Mouse (Mus musculus) heart, adult 9 months (tissue): ENCODE data around the gene Nrcam.
"Not testable (repeated sequence)": the region's sequence is repeated elsewhere in the genome, so short reads cannot be mapped to it uniquely, and the experiment has no call there.

ENCODE experiments used
- DNase-seq, 2 experiments: peaks; one replicate each; pipeline ENCODE4 v3.0.0; 2022; ENCODE audit warnings: low spot score in 2 of 2

Nrcam gene

GRCm38 (mm10) chr12:44328381-44329315 lies at the start of gene Nrcam:
Nrcam (plus strand) TSS chr12:44328885.
- peak in 1 of 2 experiments; percentile 3 for DNase-seq

GRCm38 (mm10) chr12:44280147-44280546 lies 48.5 kb upstream of the Nrcam start:
- not testable (repeated sequence) for DNase-seq

GRCm38 (mm10) chr12:44281534-44281933 lies 47.2 kb upstream of the Nrcam start:
- no peak for DNase-seq

- peak in 1 of 2 experiments; percentile 25 for DNase-seq
These were observed 45.3 kb upstream of the Nrcam start for GRCm38 (mm10) chr12:44283378-44283777.

- no peak for DNase-seq
These were observed 41.7 kb upstream of the Nrcam start for GRCm38 (mm10) chr12:44286992-44287391.

- DNase-seq: peak; percentile 29 to 37
These were observed 36.4 kb upstream of the Nrcam start for GRCm38 (mm10) chr12:44292281-44292680.

GRCm38 (mm10) chr12:44300793-44301192 lies 27.9 kb upstream of the Nrcam start:
- DNase-seq: no peak

GRCm38 (mm10) chr12:44304012-44304411 lies 24.7 kb upstream of the Nrcam start:
- DNase-seq: no peak

GRCm38 (mm10) chr12:44304869-44305268 lies 23.8 kb upstream of the Nrcam start:
- DNase-seq: no peak

- DNase-seq: no peak
These were observed 20.5 kb upstream of the Nrcam start for GRCm38 (mm10) chr12:44308221-44308620.

GRCm38 (mm10) chr12:44315212-44315611 lies 13.5 kb upstream of the Nrcam start:
- no peak for DNase-seq

- DNase-seq: no peak
These were observed 3.6 kb upstream of the Nrcam start for GRCm38 (mm10) chr12:44325091-44325490.

- no peak for DNase-seq
These were observed 1.2 kb upstream of the Nrcam start for GRCm38 (mm10) chr12:44327452-44327851.

GRCm38 (mm10) chr12:44329316-44330215 lies 881 bp downstream of the Nrcam start:
- DNase-seq: no peak

GRCm38 (mm10) chr12:44330216-44330719 lies 1.6 kb downstream of the Nrcam start:
- DNase-seq: no peak

- DNase-seq: no peak
These were observed 8.5 kb downstream of the Nrcam start for GRCm38 (mm10) chr12:44337136-44337640.

GRCm38 (mm10) chr12:44338195-44338622 lies 9.5 kb downstream of the Nrcam start:
- no peak for DNase-seq

- no peak for DNase-seq
These were observed 15.4 kb downstream of the Nrcam start for GRCm38 (mm10) chr12:44344075-44344474.

- no peak for DNase-seq
These were observed 16.6 kb downstream of the Nrcam start for GRCm38 (mm10) chr12:44345251-44345650.

GRCm38 (mm10) chr12:44346143-44346542 lies 17.5 kb downstream of the Nrcam start:
- DNase-seq: no peak

GRCm38 (mm10) chr12:44355116-44355515 lies 26.4 kb downstream of the Nrcam start:
- no peak for DNase-seq

GRCm38 (mm10) chr12:44357460-44357859 lies 28.8 kb downstream of the Nrcam start:
- no peak for DNase-seq
